Mouse (Mus musculus) liver, postnatal 0 days (tissue): Measurements from ENCODE around the gene Ngb. TPM values are rescaled to one million over a fixed set of nuclear protein-coding genes. Genes with fewer than 3 reads are reported as not detected.

Experiments used
- ATAC-seq: fragments of 200-750 bp; cut with Nextera tagmentation; 2 replicates; pipeline ENCODE4 v1.8.0; 2017; ENCODE audit warnings: mild to moderate bottlenecking, moderate library complexity
- DNase-seq: peaks from one replicate; pipeline ENCODE4 v3.0.0-alpha.2; 2016
- H3K27ac ChIP-seq: fragments of 300-500 bp; sonication (generic); 2 replicates; pipeline ENCODE4 v1.5.1; 2014; ENCODE audit warnings: antibody characterized with exemption, moderate library complexity, mild to moderate bottlenecking, low read depth
- H3K27me3 ChIP-seq: fragments of 300-500 bp; sonication (generic); 2 replicates; pipeline ENCODE4 v1.6.1; 2014; ENCODE audit warnings: low read length, control low read depth, mixed read lengths; ENCODE audit not compliant: insufficient read depth
- H3K36me3 ChIP-seq: fragments of 300-500 bp; sonication (generic); replicated peaks from 2 replicates; pipeline ENCODE4 v1.6.1; 2014; ENCODE audit warnings: mild to moderate bottlenecking, control low read depth, low read length, moderate library complexity, mixed read lengths; ENCODE audit not compliant: insufficient read depth
- H3K4me1 ChIP-seq: fragments of 300-500 bp; sonication (generic); 2 replicates; pipeline ENCODE4 v1.6.1; 2014; ENCODE audit warnings: antibody characterized with exemption, mild to moderate bottlenecking, control low read depth; ENCODE audit not compliant: insufficient read depth
- H3K4me2 ChIP-seq: fragments of 300-500 bp; sonication (generic); 2 replicates; pipeline ENCODE4 v1.6.1; 2014; ENCODE audit warnings: low read depth, mild to moderate bottlenecking, low read length, moderate library complexity, mixed read lengths
- H3K4me3 ChIP-seq: fragments of 300-500 bp; sonication (generic); 2 replicates; pipeline ENCODE4 v1.5.1; 2014; ENCODE audit warnings: low read depth, low read length
- H3K9ac ChIP-seq: fragments of 300-500 bp; sonication (generic); replicated peaks from 2 replicates; pipeline ENCODE4 v1.6.1; 2014; ENCODE audit warnings: mild to moderate bottlenecking, moderate library complexity
- H3K9me3 ChIP-seq: fragments of 300-500 bp; sonication (generic); 2 replicates; pipeline ENCODE4 v1.6.1; 2016; ENCODE audit warnings: mild to moderate bottlenecking, control low read depth, low read length, mixed read lengths
- CTCF ChIP-seq: sonication (generic); IDR thresholded peaks from 2 replicates; pipeline ENCODE4 v1.5.1; 2016; ENCODE audit warnings: antibody characterized with exemption, low read depth
- EP300 ChIP-seq: IDR thresholded peaks from 2 replicates; pipeline ENCODE4 v1.6.1; 2016; ENCODE audit warnings: antibody characterized with exemption, low read depth, mild to moderate bottlenecking
- WGBS: fragments of 180-500 bp; shearing (Covaris S2); extraction: QIAGEN DNeasy Blood & Tissue Kit; methylation state at CpG from one replicate; pipeline ENCODE4 v1.1.7; 2014; ENCODE audit not compliant: insufficient replicate concordance; 5-methylcytosine and 5-hydroxymethylcytosine counted together
- polyA plus RNA-seq: library from polyadenylated mRNA; unstranded; fragments of >200 nt; fragmentation: Nextera tagmentation; extraction: Ambion mirVana; gene quantifications from 2 replicates; pipeline ENCODE4 v1.2.1, GENCODE M21; 2015

The Ngb gene
- polyA plus RNA-seq, 1 experiment from 2014 or later = not detected

GRCm38 (mm10) chr12:87138768-87139167 is 36.4 kb upstream of the Ngb start:
- no peak for ATAC-seq
- H3K9me3 ChIP-seq = no peaks in the 10 kb centered on the region
- 85% methylated on average over 2 of the region's 2 CpGs for WGBS
- no peak overlapping the region for H3K9ac ChIP-seq
- no peak overlapping the region for H3K4me3 ChIP-seq
- no peak for TF ChIP-seq CTCF
- no peak for TF ChIP-seq EP300
- H3K36me3 ChIP-seq = peaks cover 7% of the 10 kb centered on the region; the same call in 1 of the 2 replicates
- no peak overlapping the region for H3K4me2 ChIP-seq
- no peak for DNase-seq
- H3K27ac ChIP-seq = no peak overlapping the region
- H3K4me1 ChIP-seq = 0 out of 2 replicates have a peak, but pooled peaks cover 2% of the 10 kb centered on the region
- no peaks in the 10 kb centered on the region for H3K27me3 ChIP-seq

GRCm38 (mm10) chr12:87138342-87138701 is 36.0 kb upstream of the Ngb start:
- Histone ChIP-seq H3K4me3 (no peak overlapping the region), H3K9ac (no peak overlapping the region), H3K9me3 (no peaks in the 10 kb centered on the region), H3K36me3 (peaks cover 7% of the 10 kb centered on the region; the same call in 1 of the 2 replicates), H3K4me2 (no peak overlapping the region), H3K4me1 (0 out of 2 replicates have a peak, but pooled peaks cover 2% of the 10 kb centered on the region), H3K27ac (no peak overlapping the region), H3K27me3 (no peaks in the 10 kb centered on the region)
- TF ChIP-seq EP300 = no peak
- TF ChIP-seq CTCF = no peak
- DNase-seq = no peak
- ATAC-seq = no peak
- 85% methylated on average over 2 of the region's 2 CpGs for WGBS

GRCm38 (mm10) chr12:87137439-87138341 is 35.4 kb upstream of the Ngb start:
- TF ChIP-seq CTCF (no peak), EP300 (no peak)
- WGBS = 81% methylated on average over 15 of the region's 15 CpGs
- Histone ChIP-seq H3K36me3 (peaks cover 7% of the 10 kb centered on the region; the same call in 1 of the 2 replicates), H3K9ac (no peak overlapping the region), H3K27me3 (no peaks in the 10 kb centered on the region), H3K27ac (no peak overlapping the region), H3K4me3 (no peak overlapping the region), H3K9me3 (no peaks in the 10 kb centered on the region), H3K4me1 (0 out of 2 replicates have a peak, but pooled peaks cover 2% of the 10 kb centered on the region), H3K4me2 (no peak overlapping the region)
- DNase-seq = no peak
- ATAC-seq = no peak

DNA sequence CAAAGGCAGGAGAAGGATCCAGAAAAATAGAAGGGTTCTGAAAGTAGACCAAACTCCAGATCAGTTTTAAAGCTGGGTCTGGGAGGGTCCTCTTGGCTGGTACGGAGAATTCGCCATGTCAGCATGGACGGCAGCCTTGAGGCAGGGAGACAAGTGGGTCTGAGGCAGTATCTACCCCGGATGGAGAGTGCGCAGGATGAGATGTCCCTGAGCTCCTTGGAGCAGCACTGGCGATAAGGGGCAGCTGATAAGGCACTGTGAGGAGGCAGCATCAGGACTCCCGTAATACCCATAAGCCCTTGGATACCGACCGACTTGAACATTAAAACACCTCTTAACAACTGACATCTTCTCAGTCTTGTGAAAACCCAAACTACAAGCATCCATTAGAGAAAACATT is 30.4 kb upstream of the Ngb start:
- ATAC-seq = no peak
- 77% methylated on average over 9 of the region's 9 CpGs for WGBS

DNA sequence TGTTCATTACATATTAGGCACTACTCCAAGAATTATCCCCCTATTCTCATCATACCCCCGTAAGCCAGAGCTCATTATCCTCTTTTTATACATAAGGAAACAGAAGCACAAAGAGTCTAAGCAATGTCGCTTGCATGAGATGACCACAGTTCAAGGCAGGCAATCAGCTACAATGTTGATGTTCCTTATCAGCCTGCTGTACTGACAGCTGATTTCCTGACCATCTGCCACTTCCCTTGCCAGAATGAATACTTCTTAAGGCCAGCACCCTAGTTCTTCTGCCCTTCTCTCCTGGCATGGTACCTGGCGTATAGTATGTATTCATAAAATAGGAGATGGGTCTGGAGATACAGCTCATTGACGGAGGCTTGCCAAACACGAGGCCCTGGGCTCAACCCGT is 29.9 kb upstream of the Ngb start:
- TF ChIP-seq CTCF (no peak), EP300 (no peak)

More for the DNA sequence above, 30.4 kb upstream of the Ngb start:
- no peaks in the 10 kb centered on the region for H3K4me1 ChIP-seq
- TF ChIP-seq CTCF = no peak
- no peak for TF ChIP-seq EP300
- H3K4me2 ChIP-seq = no peak overlapping the region
- H3K9ac ChIP-seq = no peak overlapping the region
- H3K36me3 ChIP-seq = peaks cover 8% of the 10 kb centered on the region; the same call in 1 of the 2 replicates
- no peaks in the 10 kb centered on the region for H3K27me3 ChIP-seq
- no peak overlapping the region for H3K4me3 ChIP-seq
- H3K27ac ChIP-seq = no peak overlapping the region
- no peak for DNase-seq
- H3K9me3 ChIP-seq = no peaks in the 10 kb centered on the region

GRCm38 (mm10) chr12:87131619-87132018 is 29.3 kb upstream of the Ngb start:
- 54% methylated on average over 3 of the region's 3 CpGs for WGBS
- peak; percentile 17; the same call in 1 of the 2 replicates for ATAC-seq

More for the DNA sequence above, 29.9 kb upstream of the Ngb start:
- H3K9me3 ChIP-seq = no peaks in the 10 kb centered on the region
- WGBS = 57% methylated on average over 6 of the region's 6 CpGs
- no peak overlapping the region for H3K27ac ChIP-seq
- DNase-seq (no peak), ATAC-seq (no peak)
- H3K4me3 ChIP-seq = no peak overlapping the region
- no peak overlapping the region for H3K9ac ChIP-seq
- no peaks in the 10 kb centered on the region for H3K27me3 ChIP-seq
- no peak overlapping the region for H3K4me2 ChIP-seq
- H3K4me1 ChIP-seq = no peaks in the 10 kb centered on the region
- H3K36me3 ChIP-seq = peaks cover 3% of the 10 kb centered on the region; the same call in 1 of the 2 replicates

More at GRCm38 (mm10) chr12:87131619-87132018, 29.3 kb upstream of the Ngb start:
- Histone ChIP-seq H3K9ac (no peak overlapping the region), H3K4me1 (no peaks in the 10 kb centered on the region), H3K27me3 (no peaks in the 10 kb centered on the region), H3K27ac (no peak overlapping the region), H3K9me3 (no peaks in the 10 kb centered on the region), H3K4me2 (no peak overlapping the region), H3K36me3 (0 out of 2 replicates have a peak, but pooled peaks cover 2% of the 10 kb centered on the region), H3K4me3 (no peak overlapping the region)
- TF ChIP-seq CTCF = peak; percentile 72
- no peak for TF ChIP-seq EP300
- peak; percentile 49 for DNase-seq
